Mouse (Mus musculus) MEL (cell line): ENCODE measurements around the gene Ctnnb1. TPM values are rescaled to one million over a fixed set of nuclear protein-coding genes. Genes with fewer than 3 reads are reported as not detected.

Experiments used
- DNase-seq: peaks from one replicate; pipeline ENCODE4 v3.0.0; 2011; ENCODE audit warnings: low read depth, low spot score
- H3K27ac ChIP-seq: 2 replicates; pipeline ENCODE4 v1.5.1; 2012; ENCODE audit warnings: low read depth, mild to moderate bottlenecking, control low read depth, low read length, moderate library complexity; ENCODE audit not compliant: control insufficient read depth
- H3K27me3 ChIP-seq, 2 experiments: fragments of 150-350 bp in 1 of 2; sonication (generic) in 1 of 2; 2 replicates each; pipeline ENCODE4 v1.6.1; 2012; ENCODE audit warnings: low read length in 2 of 2, mild to moderate bottlenecking in 2 of 2, improper control_type of control experiment in 1 of 2, moderate library complexity in 1 of 2; ENCODE audit not compliant: insufficient read depth in 2 of 2, control insufficient read depth in 1 of 2
- H3K36me3 ChIP-seq, 2 experiments: 2 replicates each; pipeline ENCODE4 v1.6.1; 2012 to 2014; ENCODE audit warnings: low read length in 2 of 2, improper control_type of control experiment in 1 of 2, inconsistent platforms in 1 of 2, mild to moderate bottlenecking in 1 of 2; ENCODE audit not compliant: insufficient read depth in 2 of 2, control insufficient read depth in 1 of 2
- H3K4me1 ChIP-seq, 2 experiments: fragments of 150-350 bp in 1 of 2; sonication (generic) in 1 of 2; 2 replicates each; pipeline ENCODE4 v1.6.1; 2012; ENCODE audit warnings: low read length in 2 of 2, improper control_type of control experiment in 1 of 2, mild to moderate bottlenecking in 1 of 2; ENCODE audit not compliant: insufficient read depth in 2 of 2, control insufficient read depth in 1 of 2
- H3K4me3 ChIP-seq, 2 experiments: fragments of 150-350 bp in 1 of 2; sonication (generic) in 1 of 2; 2 replicates each; pipeline ENCODE4 v1.5.1; 2012; ENCODE audit warnings: low read depth in 2 of 2, low read length in 2 of 2, mild to moderate bottlenecking in 2 of 2, moderate library complexity in 2 of 2, control low read depth in 1 of 2, improper control_type of control experiment in 1 of 2; ENCODE audit not compliant: control insufficient read depth in 1 of 2, insufficient read depth in 1 of 2
- H3K79me2 ChIP-seq: 2 replicates; pipeline ENCODE4 v1.6.1; 2012; ENCODE audit warnings: mild to moderate bottlenecking, low read length, moderate library complexity; ENCODE audit not compliant: control insufficient read depth, poor library complexity, insufficient read depth
- H3K9ac ChIP-seq: 2 replicates; pipeline ENCODE4 v1.6.1; 2012; ENCODE audit warnings: low read depth, mild to moderate bottlenecking, control low read depth, low read length, moderate library complexity; ENCODE audit not compliant: control insufficient read depth, poor library complexity, severe bottlenecking
- H3K9me3 ChIP-seq: fragments of 150-350 bp; sonication (generic); replicated peaks from 2 replicates; pipeline ENCODE4 v1.6.1; 2012; ENCODE audit warnings: mild to moderate bottlenecking, low read length, improper control_type of control experiment, moderate library complexity; ENCODE audit not compliant: insufficient read depth
- BHLHE40 ChIP-seq: IDR thresholded peaks from 2 replicates; pipeline ENCODE4 v1.6.1; 2012; ENCODE audit warnings: low read depth, mild to moderate bottlenecking, inconsistent platforms, low read length, improper control_type of control experiment, borderline replicate concordance
- CHD1 ChIP-seq: IDR thresholded peaks from 2 replicates; pipeline ENCODE4 v1.6.1; 2012; ENCODE audit warnings: low read depth, mild to moderate bottlenecking, inconsistent platforms, low read length, improper control_type of control experiment
- CHD2 ChIP-seq: IDR thresholded peaks from 2 replicates; pipeline ENCODE4 v1.6.1; 2011; ENCODE audit warnings: low read length, improper control_type of control experiment
- CTCF ChIP-seq, 3 experiments: IDR thresholded peaks in 2 of 3; conservative IDR thresholded peaks in 1 of 3; 2 replicates each; pipeline ENCODE4 v1.5.1; 2011 to 2012; ENCODE audit warnings: low read length in 3 of 3, low read depth in 2 of 3, mild to moderate bottlenecking in 2 of 3, improper control_type of control experiment in 1 of 3, inconsistent platforms in 1 of 3, mixed read lengths in 1 of 3, moderate library complexity in 1 of 3; ENCODE audit not compliant: control insufficient read depth in 1 of 3, insufficient read depth in 1 of 3, poor library complexity in 1 of 3, severe bottlenecking in 1 of 3
- ELF1 ChIP-seq: IDR thresholded peaks from 2 replicates; pipeline ENCODE4 v1.6.1; 2014; ENCODE audit warnings: low read depth, mild to moderate bottlenecking, inconsistent platforms, low read length, improper control_type of control experiment, moderate library complexity
- EP300 ChIP-seq, 2 experiments: IDR thresholded peaks; 2 replicates each; pipeline ENCODE4 v1.6.1; 2011; ENCODE audit warnings: improper control_type of control experiment in 2 of 2, low read length in 2 of 2, low read depth in 1 of 2, mild to moderate bottlenecking in 1 of 2
- KAT2A ChIP-seq: conservative IDR thresholded peaks from 2 replicates; pipeline ENCODE4 v1.6.1; 2012; ENCODE audit warnings: low read depth, low read length, improper control_type of control experiment, inconsistent platforms
- MAX ChIP-seq: IDR thresholded peaks from 2 replicates; pipeline ENCODE4 v1.6.1; 2011; ENCODE audit warnings: low read length, improper control_type of control experiment
- MXI1 ChIP-seq: IDR thresholded peaks from 2 replicates; pipeline ENCODE4 v1.6.1; 2011; ENCODE audit warnings: mild to moderate bottlenecking, low read depth, low read length, improper control_type of control experiment
- POLR2A ChIP-seq, 2 experiments: IDR thresholded peaks; 2 replicates each; pipeline ENCODE4 v1.6.1; 2011 to 2012; ENCODE audit warnings: low read length in 2 of 2, mild to moderate bottlenecking in 2 of 2, control low read depth in 1 of 2, improper control_type of control experiment in 1 of 2, low read depth in 1 of 2, moderate library complexity in 1 of 2; ENCODE audit not compliant: control insufficient read depth in 1 of 2, insufficient read depth in 1 of 2, poor library complexity in 1 of 2
- POLR2AphosphoS2 ChIP-seq: IDR thresholded peaks from 2 replicates; pipeline ENCODE4 v1.6.1; 2011; ENCODE audit warnings: low read length, improper control_type of control experiment
- SIN3A ChIP-seq: IDR thresholded peaks from 2 replicates; pipeline ENCODE4 v1.6.1; 2012; ENCODE audit warnings: low read length, improper control_type of control experiment, inconsistent platforms
- UBTF ChIP-seq: IDR thresholded peaks from 2 replicates; pipeline ENCODE4 v1.6.1; 2012; ENCODE audit warnings: low read depth, mild to moderate bottlenecking, inconsistent platforms, low read length, improper control_type of control experiment, moderate library complexity, borderline replicate concordance; ENCODE audit not compliant: insufficient read depth
- USF1 ChIP-seq: IDR thresholded peaks from 2 replicates; pipeline ENCODE4 v1.6.1; 2014; ENCODE audit warnings: low read depth, mild to moderate bottlenecking, inconsistent platforms, low read length, improper control_type of control experiment, moderate library complexity
- USF2 ChIP-seq, 2 experiments: IDR thresholded peaks; 2 replicates each; pipeline ENCODE4 v1.6.1; 2011 to 2012; ENCODE audit warnings: improper control_type of control experiment in 2 of 2, low read length in 2 of 2, borderline replicate concordance in 1 of 2, inconsistent platforms in 1 of 2, low read depth in 1 of 2, mild to moderate bottlenecking in 1 of 2; ENCODE audit not compliant: insufficient read depth in 1 of 2
- polyA plus RNA-seq, 2 experiments: library from polyadenylated mRNA; stranded (reverse) in 1 of 2; unstranded in 1 of 2; fragments of >175 nt in 1 of 2; fragments of >200 nt in 1 of 2; gene quantifications; 2 replicates each; pipeline versions ENCODE4 v1.2.1 to v1.2.4; 2012; ENCODE audit warnings: low replicate concordance in 2 of 2, low read depth in 1 of 2; ENCODE audit not compliant: insufficient read length in 2 of 2, insufficient read depth in 1 of 2, missing spikeins in 1 of 2
- total RNA-seq: library from RNA; depleted of rRNA; stranded (reverse); fragments of 300-350 nt; gene quantifications from 2 replicates; pipeline ENCODE4 v1.2.3, GENCODE M21; 2012

Gene Ctnnb1
- total and polyA plus RNA-seq, 3 experiments = 302 to 701 (median 377) TPM

DNA sequence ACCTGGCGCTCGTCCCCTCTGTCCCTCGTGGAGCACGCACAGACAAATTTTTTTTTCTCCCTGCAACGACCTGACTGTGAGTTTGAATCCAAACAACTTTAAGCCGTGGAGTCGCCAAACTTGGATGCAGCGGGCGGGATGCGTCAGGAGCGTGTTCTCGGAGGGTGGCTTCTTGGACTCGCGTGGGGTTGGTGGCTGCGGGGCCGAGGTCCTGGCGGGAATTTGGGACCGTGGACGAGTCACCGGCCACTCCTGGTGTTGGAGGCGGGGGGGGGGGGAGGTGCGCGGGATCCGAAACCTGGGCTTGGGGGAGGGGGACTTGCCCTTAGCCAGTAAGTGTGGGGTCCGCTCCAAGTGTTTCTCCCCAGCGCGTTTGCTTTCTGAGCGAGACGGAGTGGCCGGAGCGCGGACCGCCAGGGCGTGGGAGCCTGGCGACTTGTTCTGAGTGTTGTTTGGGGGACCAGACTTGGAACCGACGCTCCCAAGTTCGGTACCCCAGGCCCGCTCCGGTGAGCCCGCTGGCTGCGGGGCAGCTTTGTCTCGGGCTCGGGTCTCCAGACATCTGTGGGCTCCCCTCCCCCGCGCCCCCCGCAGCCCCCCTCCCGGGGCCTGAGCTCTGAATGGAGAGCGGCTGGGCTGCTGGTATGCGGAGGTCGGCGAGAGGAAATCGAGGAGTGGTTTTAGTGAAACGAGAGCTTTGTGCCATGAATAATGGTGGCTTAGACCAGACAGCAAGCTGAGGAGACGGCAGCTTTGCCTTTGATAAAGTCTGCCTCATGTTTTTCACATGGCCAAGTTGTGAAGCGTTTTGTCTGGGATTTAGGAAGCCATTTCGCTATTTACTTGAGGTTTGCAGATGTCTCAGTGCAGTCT lies 5.1 kb downstream of the Ctnnb1 start:
- peaks cover 12 to 22% of the 10 kb centered on the region in 2 experiments for H3K36me3 ChIP-seq
- peaks cover 3 to 19% of the 10 kb centered on the region in 2 experiments for H3K4me1 ChIP-seq
- DNase-seq = peak; percentile 44
- H3K9ac ChIP-seq = peak overlapping the region; percentile 98
- no peaks in the 10 kb centered on the region for H3K9me3 ChIP-seq
- H3K27me3 ChIP-seq = peaks cover 0 to under 1% of the 10 kb centered on the region in 2 experiments; a peak in 3 of 4 replicates
- H3K27ac ChIP-seq = peak overlapping the region; percentile 62
- 0 out of 2 replicates have a peak, but pooled peaks have one; percentile 53 for TF ChIP-seq MAX
- TF ChIP-seq MXI1 = peak; percentile 73; the same call in 1 of the 2 replicates
- TF ChIP-seq EP300 (IDR thresholded peaks at IDR 0.05; ENCODE audit: low read depth in 1 of 2, low read length in 2 of 2) = no peak
- TF ChIP-seq CHD1 = peak; percentile 63; the same call in 1 of the 2 replicates
- H3K4me3 ChIP-seq = peak overlapping the region; percentile 100
- H3K79me2 ChIP-seq = peaks cover 55% of the 10 kb centered on the region

DNA sequence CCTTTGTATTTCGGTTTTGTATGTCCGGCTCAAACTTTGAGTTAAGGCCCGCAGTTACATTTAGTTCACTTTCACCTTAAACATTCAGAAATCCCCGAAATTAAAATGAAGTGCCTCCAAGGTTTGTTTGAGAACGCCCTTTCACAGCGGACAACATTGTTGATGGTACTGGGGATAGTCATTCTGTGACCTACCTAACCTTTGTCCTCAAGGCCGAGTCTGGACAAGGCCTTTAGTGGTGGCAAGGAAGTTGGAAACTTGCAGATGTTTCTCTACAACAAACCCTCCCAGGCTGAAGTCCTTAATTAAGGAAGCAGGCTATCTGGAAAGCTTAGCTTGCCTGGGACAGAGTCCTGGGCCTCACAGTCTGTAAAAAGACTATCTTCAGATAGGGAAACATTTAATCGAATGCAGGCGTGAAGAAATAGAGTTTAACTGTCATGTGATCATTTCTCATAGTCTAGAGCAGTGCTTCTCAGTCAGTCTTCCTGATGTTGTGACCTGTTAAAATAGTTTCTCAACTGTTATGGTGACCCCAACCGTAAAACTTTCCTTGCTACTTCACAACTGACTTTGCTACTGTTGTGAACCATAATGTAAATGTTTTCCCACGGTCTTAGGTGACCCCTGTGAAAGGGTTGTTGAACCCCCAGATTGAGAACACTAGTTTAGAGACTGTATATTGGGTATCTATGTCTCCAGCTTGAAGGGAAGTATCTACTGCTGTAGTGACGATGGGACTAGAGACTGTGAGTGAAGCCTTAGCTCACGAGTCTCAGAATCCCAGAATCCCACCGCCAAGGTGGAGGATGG lies 6.0 kb downstream of the Ctnnb1 start:
- peaks cover 64% of the 10 kb centered on the region for H3K79me2 ChIP-seq
- H3K9ac ChIP-seq = peak overlapping the region; percentile 98
- no peaks in the 10 kb centered on the region for H3K27me3 ChIP-seq
- H3K9me3 ChIP-seq = no peaks in the 10 kb centered on the region
- H3K4me3 ChIP-seq = peak overlapping the region; percentile 100
- TF ChIP-seq POLR2A (IDR thresholded peaks at IDR 0.05; ENCODE audit: control insufficient read depth in 1 of 2, insufficient read depth in 1 of 2, low read depth in 1 of 2, low read length in 2 of 2, poor library complexity in 1 of 2) = 0 out of 4 replicates have a peak, but pooled peaks of 1 of the 2 experiments have one; percentile 13
- 0 out of 2 replicates have a peak, but pooled peaks have one; percentile 4 for TF ChIP-seq MAX
- TF ChIP-seq USF2 (IDR thresholded peaks at IDR 0.05; ENCODE audit: borderline replicate concordance in 1 of 2, insufficient read depth in 1 of 2, low read depth in 1 of 2, low read length in 2 of 2) = 0 out of 4 replicates have a peak, but pooled peaks of 1 of the 2 experiments have one; percentile 31
- TF ChIP-seq BHLHE40 = no peak
- no peak for TF ChIP-seq POLR2AphosphoS2
- TF ChIP-seq CHD2 = no peak
- no peak; the same call in 1 of the 2 replicates for TF ChIP-seq SIN3A
- TF ChIP-seq MXI1 = no peak; the same call in none of the 2 replicates
- TF ChIP-seq CHD1 = no peak
- TF ChIP-seq USF1 = peak; percentile 80
- TF ChIP-seq CTCF (IDR thresholded peaks at IDR 0.05 in 2 of 3, conservative IDR thresholded peaks at IDR 0.05 in 1 of 3; ENCODE audit: control insufficient read depth in 1 of 3, insufficient read depth in 1 of 3, low read depth in 2 of 3, low read length in 3 of 3, poor library complexity in 1 of 3, severe bottlenecking in 1 of 3) = no peak
- TF ChIP-seq UBTF = no peak
- TF ChIP-seq KAT2A = no peak
- no peak for TF ChIP-seq ELF1
- H3K4me1 ChIP-seq = peaks cover 3 to 19% of the 10 kb centered on the region in 2 experiments
- H3K27ac ChIP-seq = peak overlapping the region; percentile 31
- H3K36me3 ChIP-seq = peaks cover 14 to 24% of the 10 kb centered on the region in 2 experiments
- DNase-seq = peak; percentile 57
